Mouse (Mus musculus) embryonic facial prominence, embryonic 10.5 days (tissue): ENCODE measurements at regions not wholly inside any gene's neighbourhood (a gene's known extent, or its start where the extent isn't known, plus 50 kb on each side); places are given as distances from the start of the nearest gene placed in this dataset.
"Not testable (repeated sequence)": the region's sequence is repeated elsewhere in the genome, so short reads cannot be mapped to it uniquely, and the experiment has no call there.

Experiments
- DNase-seq: peaks from one replicate; pipeline ENCODE4 v3.0.0-alpha.2; 2017; ENCODE audit warnings: low spot score
- H3K27ac ChIP-seq: fragments of 300-500 bp; sonication (generic); replicated peaks from 2 replicates; pipeline ENCODE4 v1.5.1; 2016; ENCODE audit warnings: mild to moderate bottlenecking
- H3K27me3 ChIP-seq: fragments of 300-500 bp; sonication (generic); replicated peaks from 2 replicates; pipeline ENCODE4 v1.6.1; 2016; ENCODE audit warnings: low read depth, mild to moderate bottlenecking; ENCODE audit not compliant: poor library complexity, severe bottlenecking
- H3K36me3 ChIP-seq: fragments of 300-500 bp; sonication (generic); replicated peaks from 2 replicates; pipeline ENCODE4 v1.6.1; 2016; ENCODE audit warnings: mild to moderate bottlenecking, moderate library complexity
- H3K4me1 ChIP-seq: fragments of 300-500 bp; sonication (generic); 2 replicates; pipeline ENCODE4 v1.6.1; 2016
- H3K4me3 ChIP-seq: fragments of 300-500 bp; sonication (generic); 2 replicates; pipeline ENCODE4 v1.5.1; 2016; ENCODE audit warnings: mild to moderate bottlenecking, moderate library complexity
- H3K9me3 ChIP-seq: fragments of 300-500 bp; sonication (generic); 2 replicates; pipeline ENCODE4 v1.6.1; 2016; ENCODE audit warnings: mild to moderate bottlenecking
- WGBS: fragments of 180-500 bp; shearing (Covaris S2); methylation state at CpG from one replicate; pipeline ENCODE4 v1.1.7; 2016; 5-methylcytosine and 5-hydroxymethylcytosine counted together

DNA sequence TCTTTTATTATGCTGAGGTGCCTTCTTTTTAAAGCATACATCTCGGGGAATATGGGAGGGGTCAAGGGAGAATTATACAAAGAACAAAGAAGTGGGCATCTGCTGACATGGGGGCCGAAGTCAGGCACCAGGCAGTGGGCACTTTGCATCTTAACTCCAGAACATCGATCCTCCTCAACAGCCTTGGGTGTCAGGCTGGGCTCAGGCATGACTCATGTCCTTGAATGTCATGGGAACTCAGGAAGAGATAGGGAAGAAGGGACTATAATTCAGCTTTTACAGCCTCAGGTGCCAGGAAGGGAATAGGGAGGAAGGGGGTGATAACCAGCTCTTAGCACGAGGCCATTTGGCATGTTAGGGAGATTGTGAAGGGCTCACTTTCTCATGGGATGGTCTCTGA lies 85.6 kb upstream of the Ptprz1 start:
- not testable (repeated sequence) for H3K36me3 ChIP-seq, H3K27ac ChIP-seq, H3K4me3 ChIP-seq, DNase-seq, H3K27me3 ChIP-seq, H3K9me3 ChIP-seq, H3K4me1 ChIP-seq
- WGBS, result 85% methylated on average over 4 of the region's 4 CpGs

DNA sequence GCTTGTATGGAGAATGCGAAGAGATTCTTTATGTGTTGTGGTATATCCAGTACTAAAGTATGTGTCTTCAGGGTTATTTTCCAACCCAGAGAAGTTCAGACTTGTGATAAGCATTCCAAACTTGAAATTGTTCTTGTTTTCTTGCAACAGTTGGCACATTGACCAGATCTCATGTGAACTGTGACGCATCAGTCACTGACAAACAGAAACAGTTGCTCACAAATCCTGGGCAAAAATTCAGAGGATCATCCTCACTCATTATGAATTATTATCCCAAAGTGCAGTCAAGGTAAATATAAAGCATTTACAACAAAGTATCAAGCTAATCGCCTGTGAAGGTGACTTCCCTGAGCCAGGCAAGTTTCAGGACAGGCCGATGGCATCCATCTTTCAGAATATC lies 83.5 kb upstream of the Ptprz1 start:
- Histone ChIP-seq H3K27me3 (no peaks in the 10 kb centered on the region), H3K36me3 (no peaks in the 10 kb centered on the region), H3K4me1 (peaks cover 11% of the 10 kb centered on the region), H3K27ac (no peak overlapping the region), H3K4me3 (no peak overlapping the region), H3K9me3 (no peaks in the 10 kb centered on the region)
- WGBS, result 94% methylated on average over 4 of the region's 4 CpGs
- no peak for DNase-seq

DNA sequence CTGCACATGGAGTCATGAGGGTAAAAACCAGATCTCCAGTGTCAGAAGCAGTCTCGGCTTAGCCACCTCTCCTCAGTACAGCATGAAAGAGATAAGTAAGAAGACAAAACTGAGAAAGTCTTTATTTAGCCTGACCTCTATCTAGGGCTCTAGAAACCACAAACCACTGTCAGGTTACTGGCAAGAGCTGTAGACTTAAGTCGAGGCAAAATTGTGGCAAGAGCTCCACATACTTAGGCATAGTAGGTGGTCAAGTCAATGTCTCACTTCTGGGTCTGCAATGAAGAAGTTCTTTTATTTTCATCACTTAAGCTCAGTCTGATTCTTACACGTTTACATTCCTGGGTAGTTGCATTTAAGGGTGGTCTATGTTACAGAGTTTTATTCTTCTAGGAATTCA lies 82.7 kb upstream of the Ptprz1 start:
- H3K9me3 ChIP-seq, result no peaks in the 10 kb centered on the region
- no peaks in the 10 kb centered on the region for H3K36me3 ChIP-seq
- no peak overlapping the region for H3K4me3 ChIP-seq
- H3K27ac ChIP-seq, result no peak overlapping the region
- WGBS, result 79% methylated on average over 3 of the region's 3 CpGs
- no peak for DNase-seq
- H3K4me1 ChIP-seq, result peaks cover 11% of the 10 kb centered on the region
- no peaks in the 10 kb centered on the region for H3K27me3 ChIP-seq

DNA sequence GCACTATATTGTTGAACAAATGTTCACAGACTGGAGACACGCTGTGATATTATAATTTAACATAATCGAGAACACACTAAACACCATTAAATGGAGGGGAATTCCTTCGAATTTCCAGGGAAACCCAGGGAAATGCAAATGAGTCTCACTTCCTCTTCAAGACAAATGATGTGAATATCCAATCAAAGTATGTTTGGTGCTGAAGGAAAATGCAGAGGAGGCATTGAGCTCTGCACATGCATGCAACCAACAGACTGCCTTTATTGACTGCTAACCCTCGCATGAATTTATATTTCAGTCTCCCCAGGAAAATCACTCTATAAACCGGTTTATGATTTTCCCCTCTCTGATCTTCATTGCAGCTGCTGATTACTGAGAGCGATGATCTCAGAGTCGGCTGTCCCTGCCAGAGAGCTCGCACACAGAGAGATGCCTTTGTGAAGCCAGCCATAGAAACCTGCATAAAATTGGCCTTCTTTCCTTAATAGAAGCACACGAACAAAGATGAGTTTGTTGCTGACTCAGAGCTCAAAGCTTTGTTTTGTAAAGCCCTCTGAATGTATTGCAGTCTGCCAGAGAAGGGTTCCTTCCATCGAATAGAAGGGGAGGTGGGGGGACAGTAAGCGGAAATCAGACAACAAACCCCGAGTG lies 81.1 kb upstream of the Ptprz1 start:
- peak; percentile 18 for DNase-seq
- Histone ChIP-seq H3K4me3 (no peak overlapping the region), H3K27me3 (no peaks in the 10 kb centered on the region), H3K9me3 (no peaks in the 10 kb centered on the region), H3K27ac (peak overlapping the region; percentile 77), H3K4me1 (peaks cover 11% of the 10 kb centered on the region), H3K36me3 (no peaks in the 10 kb centered on the region)
- 32% methylated on average over 12 of the region's 12 CpGs for WGBS

DNA sequence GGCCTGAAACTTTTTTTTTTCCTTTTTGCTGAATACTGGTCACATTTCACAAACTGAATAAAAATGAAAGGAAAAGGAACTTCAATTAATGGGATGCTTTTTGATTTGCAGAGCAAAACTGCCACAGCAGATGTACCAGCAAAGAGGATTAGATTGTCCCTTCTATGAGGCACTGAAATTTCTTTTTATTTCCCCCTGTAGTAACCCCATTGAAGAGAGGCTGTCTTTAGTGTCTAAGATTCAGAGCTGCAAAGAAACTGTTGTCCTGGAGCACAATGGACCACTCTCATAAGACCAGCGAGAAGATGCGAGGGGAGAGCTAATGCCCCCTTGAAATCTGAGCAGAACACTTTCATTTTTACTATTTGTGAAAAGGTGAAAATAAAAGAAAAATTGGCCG lies 80.5 kb upstream of the Ptprz1 start:
- H3K4me1 ChIP-seq, result peaks cover 11% of the 10 kb centered on the region
- no peaks in the 10 kb centered on the region for H3K9me3 ChIP-seq
- H3K4me3 ChIP-seq, result no peak overlapping the region
- no peaks in the 10 kb centered on the region for H3K27me3 ChIP-seq
- WGBS, result 35% methylated on average over 3 of the region's 3 CpGs
- H3K36me3 ChIP-seq, result no peaks in the 10 kb centered on the region
- no peak for DNase-seq
- H3K27ac ChIP-seq, result peak overlapping the region; percentile 77

DNA sequence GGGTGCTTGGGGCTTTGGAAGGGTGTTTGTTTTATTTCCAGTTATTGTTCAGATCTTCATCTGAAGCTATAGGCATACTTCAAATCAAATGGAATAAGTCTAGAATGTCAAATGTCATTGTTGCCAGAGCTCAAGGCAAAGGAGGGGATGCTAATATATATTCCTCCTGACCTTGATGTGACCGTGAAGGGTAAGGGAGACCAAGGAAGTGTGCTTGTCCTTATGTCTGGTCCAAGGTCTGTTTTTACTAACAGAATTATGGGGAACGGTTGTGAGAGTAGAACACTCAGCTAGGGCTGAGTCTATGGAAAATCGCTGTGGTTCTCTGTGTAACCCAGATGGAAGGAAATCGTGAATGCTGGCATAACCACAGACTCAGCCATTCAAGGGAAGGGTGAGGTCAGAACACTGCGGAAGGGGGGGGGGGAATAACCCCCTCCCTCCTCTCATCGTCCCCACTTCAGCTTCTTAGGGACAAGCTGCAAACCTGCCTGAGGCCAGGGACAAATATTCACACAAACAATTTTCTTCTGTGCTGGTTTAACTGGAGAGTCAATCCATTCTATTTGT lies 79.9 kb upstream of the Ptprz1 start:
- no peak for DNase-seq
- H3K27me3 ChIP-seq, result no peaks in the 10 kb centered on the region
- peak overlapping the region; percentile 35; the same call in 1 of the 2 replicates for H3K27ac ChIP-seq
- peaks cover 11% of the 10 kb centered on the region for H3K4me1 ChIP-seq
- no peaks in the 10 kb centered on the region for H3K9me3 ChIP-seq
- 42% methylated on average over 6 of the region's 6 CpGs for WGBS
- no peaks in the 10 kb centered on the region for H3K36me3 ChIP-seq
- no peak overlapping the region for H3K4me3 ChIP-seq

DNA sequence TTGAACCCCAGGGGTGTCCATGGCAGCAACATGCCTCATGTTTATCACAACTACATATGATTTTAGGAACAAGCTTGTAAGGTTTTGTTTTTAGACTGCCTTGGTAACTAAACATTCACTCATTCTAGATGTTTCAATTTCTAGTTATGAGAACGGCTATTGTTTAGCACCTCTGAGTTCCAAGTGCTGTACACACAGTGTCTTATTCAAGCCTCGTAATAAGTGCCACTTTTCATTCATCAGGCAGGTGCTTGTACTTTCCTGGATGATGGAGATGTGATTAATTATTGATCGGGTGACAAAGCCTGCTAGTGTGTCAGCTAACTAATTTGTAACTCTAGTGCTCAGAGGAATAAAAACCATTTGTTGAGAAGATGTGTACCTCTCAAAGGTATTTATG lies 73.4 kb upstream of the Ptprz1 start:
- no peak for DNase-seq
- WGBS, result 80% methylated on average over 3 of the region's 3 CpGs
- Histone ChIP-seq H3K36me3 (no peaks in the 10 kb centered on the region), H3K4me3 (no peak overlapping the region), H3K9me3 (no peaks in the 10 kb centered on the region), H3K4me1 (no peaks in the 10 kb centered on the region), H3K27ac (no peak overlapping the region), H3K27me3 (no peaks in the 10 kb centered on the region)

DNA sequence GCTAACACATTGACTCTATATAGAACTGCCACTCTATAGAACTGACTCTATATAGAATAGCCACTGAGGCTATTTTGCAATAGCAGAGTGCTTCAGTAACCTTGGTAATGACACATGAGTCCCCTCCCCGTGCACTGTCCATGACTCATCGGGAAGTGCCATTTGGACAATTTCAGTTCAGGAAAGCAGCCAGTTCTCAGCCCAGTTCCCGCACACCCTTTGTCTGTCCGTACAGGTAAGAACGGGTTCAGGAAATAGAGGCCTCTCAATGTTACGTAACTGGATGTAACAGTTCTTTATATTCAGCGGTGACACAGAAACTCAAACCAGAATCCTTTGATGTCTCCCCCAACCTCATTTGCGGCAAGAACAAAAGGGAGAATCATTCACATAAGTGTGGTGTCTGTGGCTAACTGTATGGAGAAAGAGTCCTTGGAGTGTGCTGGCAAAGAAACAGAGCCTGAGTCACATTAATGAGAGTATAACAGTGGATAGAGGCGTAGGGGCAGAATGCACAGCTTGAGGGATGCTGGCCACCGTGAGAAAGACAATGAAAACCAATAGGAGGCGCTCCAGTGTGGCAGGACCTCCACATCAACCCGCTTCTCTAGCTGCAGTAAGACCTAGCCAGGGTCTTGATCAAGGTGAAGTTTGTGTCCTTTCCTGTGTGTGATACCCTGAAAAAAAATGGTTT lies 72.8 kb upstream of the Ptprz1 start:
- Histone ChIP-seq H3K36me3 (no peaks in the 10 kb centered on the region), H3K9me3 (no peaks in the 10 kb centered on the region), H3K27me3 (no peaks in the 10 kb centered on the region), H3K27ac (no peak overlapping the region), H3K4me1 (no peaks in the 10 kb centered on the region), H3K4me3 (no peak overlapping the region)
- DNase-seq, result no peak
- WGBS, result 65% methylated on average over 12 of the region's 12 CpGs

DNA sequence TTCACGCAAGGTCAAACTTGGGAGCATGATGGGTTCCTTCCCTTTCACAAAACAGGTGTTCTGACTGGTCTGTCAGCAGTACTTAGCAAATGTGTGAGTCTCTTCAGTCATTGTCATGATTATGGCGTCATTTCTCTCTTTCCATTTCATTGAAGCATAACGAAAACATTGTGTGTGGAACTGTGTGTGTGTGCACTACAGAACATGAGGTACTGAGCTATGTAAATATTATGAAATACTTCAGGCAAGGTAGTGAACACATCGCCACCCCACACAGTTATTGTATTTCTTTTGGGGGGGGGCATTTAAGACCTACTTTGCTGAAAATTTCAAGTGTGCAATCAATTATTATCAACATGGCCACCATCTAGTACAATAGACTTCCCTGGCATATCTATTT lies 71.4 kb upstream of the Ptprz1 start:
- Histone ChIP-seq H3K36me3 (no peaks in the 10 kb centered on the region), H3K4me1 (no peaks in the 10 kb centered on the region), H3K9me3 (no peaks in the 10 kb centered on the region), H3K27me3 (no peaks in the 10 kb centered on the region), H3K27ac (no peak overlapping the region), H3K4me3 (no peak overlapping the region)
- DNase-seq, result no peak
- 85% methylated on average over 4 of the region's 4 CpGs for WGBS

DNA sequence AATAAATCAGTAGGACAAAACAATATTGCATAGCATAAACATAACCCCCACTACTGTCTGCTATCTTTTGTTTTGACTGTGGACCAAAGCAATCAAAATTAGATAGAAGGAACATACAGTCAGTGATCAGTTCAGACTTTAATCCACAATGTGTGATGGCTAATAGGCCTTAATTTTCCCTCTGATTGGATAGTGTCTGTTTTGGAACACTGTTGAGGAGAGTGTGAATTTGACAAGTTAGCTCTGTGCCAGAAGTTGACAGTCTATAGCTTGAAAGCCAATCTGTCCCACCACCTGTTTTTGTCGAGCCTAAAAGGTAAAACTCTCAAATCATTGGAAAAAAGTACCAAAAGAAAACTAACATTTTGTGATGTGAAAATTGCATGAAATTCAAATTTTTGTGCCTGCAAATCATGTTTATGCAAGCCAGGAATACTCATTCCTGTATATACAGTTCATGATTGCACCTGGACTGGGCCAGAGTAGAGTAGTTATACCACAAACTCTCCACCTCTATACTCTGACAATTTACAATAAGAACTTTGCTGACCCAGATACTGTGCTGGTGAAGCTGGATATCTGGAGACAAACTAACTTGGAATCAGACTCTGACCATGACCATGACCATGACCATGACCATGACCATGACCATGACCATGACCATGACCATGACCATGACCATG lies 50.1 kb upstream of the Ptprz1 start:
- H3K4me3 ChIP-seq, result no peak overlapping the region
- no peaks in the 10 kb centered on the region for H3K4me1 ChIP-seq
- DNase-seq, result no peak
- H3K27ac ChIP-seq, result no peak overlapping the region
- no peaks in the 10 kb centered on the region for H3K27me3 ChIP-seq
- WGBS, result 88% methylated on average over 1 of the region's 1 CpGs
- H3K9me3 ChIP-seq, result no peaks in the 10 kb centered on the region
- H3K36me3 ChIP-seq, result no peaks in the 10 kb centered on the region
